Mouse (Mus musculus): Measurements from ENCODE around the gene A830005F24Rik. TPM values are rescaled to one million over a fixed set of nuclear protein-coding genes. Genes with fewer than 3 reads are reported as not detected.

The A830005F24Rik gene
- total and polyA plus RNA-seq, 2 experiments = not detected

DNA sequence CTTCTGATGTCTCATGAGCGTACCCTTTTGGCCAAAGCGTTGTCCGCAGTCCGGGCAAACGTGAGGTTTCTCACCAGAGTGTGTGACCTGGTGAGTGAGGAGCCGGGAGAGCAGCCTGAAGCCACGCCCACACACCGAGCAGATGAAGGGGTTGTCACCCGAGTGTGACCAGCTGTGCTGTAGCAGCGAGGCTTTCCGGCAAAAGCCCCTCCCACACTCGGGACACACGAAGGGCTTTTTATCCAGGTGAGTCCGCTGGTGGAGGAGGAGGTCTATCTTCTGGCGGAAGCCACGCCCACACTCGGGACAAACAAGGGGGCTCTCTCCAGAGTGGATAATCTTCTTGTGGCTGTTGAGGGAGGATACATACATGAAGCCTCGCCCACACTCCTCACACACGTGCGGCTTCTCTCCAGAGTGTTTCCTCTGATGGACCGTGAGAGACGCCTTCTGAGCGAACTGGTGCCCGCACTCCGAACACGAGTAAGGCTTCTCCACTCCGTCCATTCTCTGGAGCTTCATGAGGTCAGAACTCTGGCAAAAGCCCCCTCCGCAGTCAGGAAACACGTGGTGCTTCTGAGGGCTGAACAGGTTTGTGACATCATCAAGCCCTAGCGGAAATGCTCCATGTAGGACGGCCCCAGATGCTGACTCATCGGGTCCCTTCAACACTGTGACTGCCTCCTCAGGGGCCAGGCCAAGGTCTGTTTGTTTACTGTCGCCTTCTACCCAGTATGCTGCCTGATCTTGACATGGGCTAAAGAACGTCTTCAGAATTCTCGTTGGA lies 22.8 kb upstream of the A830005F24Rik start:
- Histone ChIP-seq H3K79me2 (ENCODE audit: control insufficient read depth, insufficient read depth, low read length) (no peaks in the 10 kb centered on the region), H3K9ac (ENCODE audit: low read depth, low read length) (no peak overlapping the region), H3K4me1 (ENCODE audit: control insufficient read depth, insufficient read depth, low read length) (no peaks in the 10 kb centered on the region), H3K27ac (replicated peaks; ENCODE audit: insufficient read depth, low read depth, low read length) (no peak overlapping the region), H3K4me3 (ENCODE audit: insufficient read depth, low read depth, low read length) (no peak overlapping the region), H3K27me3 (ENCODE audit: control insufficient read depth, insufficient read depth, low read length) (0 out of 2 replicates have a peak, but pooled peaks cover 3% of the 10 kb centered on the region), H3K36me3 (ENCODE audit: control insufficient read depth, insufficient read depth, low read length) (peaks cover 49% of the 10 kb centered on the region)
- TF ChIP-seq POLR2A (IDR thresholded peaks at IDR 0.05; ENCODE audit: extremely low read depth, insufficient read depth, low read length) (no peak), CTCF (IDR thresholded peaks at IDR 0.05; ENCODE audit: low read depth, low read length) (no peak)
- 93% methylated on average over 35 of the region's 35 CpGs for WGBS
- no peak for DNase-seq (ENCODE audit: extremely low read depth, low read depth, low spot score)

DNA sequence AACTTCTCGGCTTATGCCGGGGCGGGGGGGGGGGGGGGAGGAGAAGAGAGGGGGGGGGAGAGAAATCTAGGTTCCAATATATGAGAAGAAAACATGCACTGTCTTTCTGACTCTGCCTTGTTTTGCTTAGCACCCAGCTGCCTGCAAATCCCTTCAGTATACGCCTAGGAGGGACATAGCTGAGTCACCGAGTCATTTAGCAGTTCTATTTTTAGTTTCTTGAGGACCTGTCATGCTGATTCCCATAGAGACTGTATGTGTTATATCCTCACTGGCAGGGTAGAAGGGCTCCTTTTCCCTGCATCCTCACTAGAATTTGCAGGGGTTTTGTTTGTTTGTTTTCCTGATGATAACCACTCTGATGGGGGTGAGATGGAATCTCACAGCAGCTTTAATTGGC lies 20.2 kb upstream of the A830005F24Rik start:
- Histone ChIP-seq H3K9ac (ENCODE audit: low read depth, low read length) (no peak overlapping the region), H3K4me1 (ENCODE audit: control insufficient read depth, insufficient read depth, low read length) (no peaks in the 10 kb centered on the region), H3K4me3 (ENCODE audit: insufficient read depth, low read depth, low read length) (no peak overlapping the region), H3K27ac (replicated peaks; ENCODE audit: insufficient read depth, low read depth, low read length) (no peak overlapping the region), H3K79me2 (ENCODE audit: control insufficient read depth, insufficient read depth, low read length) (no peaks in the 10 kb centered on the region), H3K27me3 (ENCODE audit: control insufficient read depth, insufficient read depth, low read length) (0 out of 2 replicates have a peak, but pooled peaks cover 3% of the 10 kb centered on the region), H3K36me3 (ENCODE audit: control insufficient read depth, insufficient read depth, low read length) (peaks cover 57% of the 10 kb centered on the region)
- no peak for DNase-seq (ENCODE audit: extremely low read depth, low read depth, low spot score)
- 90% methylated on average over 5 of the region's 5 CpGs for WGBS
- TF ChIP-seq POLR2A (IDR thresholded peaks at IDR 0.05; ENCODE audit: extremely low read depth, insufficient read depth, low read length) (no peak), CTCF (IDR thresholded peaks at IDR 0.05; ENCODE audit: low read depth, low read length) (no peak)

DNA sequence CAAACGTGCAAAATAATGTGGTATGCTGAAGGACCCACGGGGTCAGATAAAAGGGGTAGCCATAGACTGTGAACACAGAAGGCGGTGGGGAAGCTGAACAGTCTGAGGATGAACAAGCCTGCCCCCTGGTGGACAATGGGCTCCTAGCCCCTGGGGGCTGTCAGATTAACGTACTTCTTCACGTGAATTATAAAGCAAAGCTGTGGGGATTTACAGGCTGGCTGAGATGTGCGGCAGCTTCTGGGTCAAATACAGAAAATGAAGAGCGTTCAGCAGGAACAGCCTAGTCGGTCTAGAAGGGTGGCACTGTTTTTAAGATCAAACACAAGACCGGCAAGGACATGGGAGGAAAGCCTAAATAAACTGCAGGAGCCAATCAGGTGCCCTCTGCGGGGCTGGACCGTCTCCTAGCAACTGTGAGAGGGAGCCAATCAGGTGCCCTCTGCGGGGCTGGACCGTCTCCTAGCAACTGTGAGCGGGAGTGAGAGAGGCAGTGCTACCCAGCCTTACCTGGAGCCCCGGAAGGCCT lies 15.6 kb upstream of the A830005F24Rik start:
- DNase-seq (ENCODE audit: extremely low read depth, low read depth, low spot score) = no peak
- Histone ChIP-seq H3K9ac (ENCODE audit: low read depth, low read length) (no peak overlapping the region), H3K79me2 (ENCODE audit: control insufficient read depth, insufficient read depth, low read length) (no peaks in the 10 kb centered on the region), H3K4me1 (ENCODE audit: control insufficient read depth, insufficient read depth, low read length) (no peaks in the 10 kb centered on the region), H3K27me3 (ENCODE audit: control insufficient read depth, insufficient read depth, low read length) (no peaks in the 10 kb centered on the region), H3K36me3 (ENCODE audit: control insufficient read depth, insufficient read depth, low read length) (peaks cover 24% of the 10 kb centered on the region), H3K4me3 (ENCODE audit: insufficient read depth, low read depth, low read length) (no peak overlapping the region), H3K27ac (replicated peaks; ENCODE audit: insufficient read depth, low read depth, low read length) (no peak overlapping the region)
- WGBS = 73% methylated on average over 15 of the region's 15 CpGs
- TF ChIP-seq POLR2A (IDR thresholded peaks at IDR 0.05; ENCODE audit: extremely low read depth, insufficient read depth, low read length) = no peak
- TF ChIP-seq CTCF (IDR thresholded peaks at IDR 0.05; ENCODE audit: low read depth, low read length) = peak; percentile 81

- no peak for DNase-seq (ENCODE audit: extremely low read depth, low read depth, low spot score)
- no peak overlapping the region for H3K4me3 ChIP-seq (ENCODE audit: insufficient read depth, low read depth, low read length)
- no peak overlapping the region for H3K27ac ChIP-seq (replicated peaks; ENCODE audit: insufficient read depth, low read depth, low read length)
- no peaks in the 10 kb centered on the region for H3K79me2 ChIP-seq (ENCODE audit: control insufficient read depth, insufficient read depth, low read length)
- H3K4me1 ChIP-seq (ENCODE audit: control insufficient read depth, insufficient read depth, low read length) = no peaks in the 10 kb centered on the region
- no peaks in the 10 kb centered on the region for H3K27me3 ChIP-seq (ENCODE audit: control insufficient read depth, insufficient read depth, low read length)
- WGBS = 93% methylated on average over 4 of the region's 4 CpGs
- no peak overlapping the region for H3K9ac ChIP-seq (ENCODE audit: low read depth, low read length)
- TF ChIP-seq POLR2A (IDR thresholded peaks at IDR 0.05; ENCODE audit: extremely low read depth, insufficient read depth, low read length) (no peak), CTCF (IDR thresholded peaks at IDR 0.05; ENCODE audit: low read depth, low read length) (no peak)
- peaks cover 27% of the 10 kb centered on the region for H3K36me3 ChIP-seq (ENCODE audit: control insufficient read depth, insufficient read depth, low read length)
Observed at GRCm38 (mm10) chr13:48498676-48499075, 14.7 kb upstream of the A830005F24Rik start.

DNA sequence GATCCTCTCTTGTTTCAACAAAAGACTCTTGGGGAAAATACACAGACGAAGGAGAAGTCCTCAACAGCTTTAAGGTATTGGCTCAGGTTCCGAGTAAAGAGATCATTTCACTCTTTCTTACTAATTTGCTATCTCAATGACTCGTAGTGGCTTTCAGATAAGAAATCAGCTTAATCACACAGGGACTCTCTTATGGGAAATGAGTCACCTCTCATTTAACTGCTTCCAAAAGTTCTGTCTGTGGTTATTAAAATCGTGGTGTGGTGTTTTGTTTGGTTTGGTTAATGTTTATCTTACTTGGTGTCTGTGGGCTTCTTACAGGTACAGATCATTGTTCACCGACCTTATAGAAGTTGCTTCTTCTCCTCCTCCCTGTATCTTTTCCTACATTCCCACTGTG lies 10.9 kb upstream of the A830005F24Rik start:
- H3K79me2 ChIP-seq (ENCODE audit: control insufficient read depth, insufficient read depth, low read length) = no peaks in the 10 kb centered on the region
- H3K27ac ChIP-seq (replicated peaks; ENCODE audit: insufficient read depth, low read depth, low read length) = no peak overlapping the region
- H3K4me1 ChIP-seq (ENCODE audit: control insufficient read depth, insufficient read depth, low read length) = no peaks in the 10 kb centered on the region
- no peak for DNase-seq (ENCODE audit: extremely low read depth, low read depth, low spot score)
- H3K4me3 ChIP-seq (ENCODE audit: insufficient read depth, low read depth, low read length) = no peak overlapping the region
- TF ChIP-seq POLR2A (IDR thresholded peaks at IDR 0.05; ENCODE audit: extremely low read depth, insufficient read depth, low read length) (no peak), CTCF (IDR thresholded peaks at IDR 0.05; ENCODE audit: low read depth, low read length) (no peak)
- H3K9ac ChIP-seq (ENCODE audit: low read depth, low read length) = no peak overlapping the region
- 67% methylated on average over 5 of the region's 5 CpGs for WGBS
- H3K36me3 ChIP-seq (ENCODE audit: control insufficient read depth, insufficient read depth, low read length) = peaks cover 28% of the 10 kb centered on the region
- H3K27me3 ChIP-seq (ENCODE audit: control insufficient read depth, insufficient read depth, low read length) = no peaks in the 10 kb centered on the region

DNA sequence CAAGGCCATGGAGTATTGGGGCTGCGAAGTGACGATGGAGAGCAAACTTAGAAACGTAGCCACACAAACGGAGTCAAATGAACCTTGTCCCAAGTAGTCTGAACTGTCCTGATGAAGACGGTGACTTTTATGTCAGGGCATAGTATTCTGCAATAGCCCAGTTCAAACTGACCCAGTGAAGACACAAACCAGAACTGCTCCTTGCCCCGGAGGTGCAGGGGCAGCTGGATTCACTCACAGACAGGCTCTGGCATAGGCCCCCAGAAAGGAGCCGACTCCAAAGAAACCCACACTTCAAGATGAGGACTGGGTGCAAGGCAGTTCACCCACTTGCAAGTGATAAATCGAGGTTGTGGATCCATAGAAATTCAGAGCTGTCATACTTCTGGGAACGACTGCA lies 4.7 kb upstream of the A830005F24Rik start:
- TF ChIP-seq CTCF (IDR thresholded peaks at IDR 0.05; ENCODE audit: low read depth, low read length) (no peak), POLR2A (IDR thresholded peaks at IDR 0.05; ENCODE audit: extremely low read depth, insufficient read depth, low read length) (no peak)
- peak; percentile 38 for DNase-seq (ENCODE audit: extremely low read depth, low read depth, low spot score)
- no peaks in the 10 kb centered on the region; the same call in 1 of the 2 replicates for H3K79me2 ChIP-seq (ENCODE audit: control insufficient read depth, insufficient read depth, low read length)
- no peak overlapping the region for H3K27ac ChIP-seq (replicated peaks; ENCODE audit: insufficient read depth, low read depth, low read length)
- 48% methylated on average over 9 of the region's 9 CpGs for WGBS
- no peak overlapping the region for H3K4me3 ChIP-seq (ENCODE audit: insufficient read depth, low read depth, low read length)
- no peak overlapping the region; the same call in 1 of the 2 replicates for H3K9ac ChIP-seq (ENCODE audit: low read depth, low read length)
- H3K36me3 ChIP-seq (ENCODE audit: control insufficient read depth, insufficient read depth, low read length) = peaks cover 16% of the 10 kb centered on the region
- H3K4me1 ChIP-seq (ENCODE audit: control insufficient read depth, insufficient read depth, low read length) = peaks cover 5% of the 10 kb centered on the region
- no peaks in the 10 kb centered on the region for H3K27me3 ChIP-seq (ENCODE audit: control insufficient read depth, insufficient read depth, low read length)
